Mouse (Mus musculus) lung, postnatal 36 days (tissue): ENCODE measurements around the gene Gm17018.

Experiments used
- DNase-seq: peaks from one replicate; pipeline ENCODE4 v3.0.0; 2022; ENCODE audit warnings: mixed read lengths

Gm17018 gene

DNA sequence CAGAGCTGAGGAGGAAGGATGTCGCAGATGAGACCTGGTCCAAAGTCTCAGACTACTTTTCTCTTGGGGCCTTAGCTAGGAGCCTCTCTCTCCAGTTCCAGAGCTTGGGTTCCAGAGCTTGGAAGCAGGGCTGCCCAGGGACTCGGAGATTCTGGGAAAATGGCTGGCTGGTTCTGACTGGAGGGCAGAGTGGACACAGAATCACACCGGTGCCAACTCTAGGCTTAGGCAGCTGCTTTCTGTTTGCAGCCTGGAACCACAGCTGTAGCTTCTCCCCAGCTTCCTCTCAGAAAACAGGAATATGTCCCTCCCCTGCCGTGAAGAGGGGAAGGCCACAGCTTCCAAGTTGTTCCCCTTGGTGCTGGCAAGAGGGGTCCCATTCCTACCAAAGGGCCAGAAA lies 10.5 kb upstream of the Gm17018 start:
- no peak for DNase-seq

DNA sequence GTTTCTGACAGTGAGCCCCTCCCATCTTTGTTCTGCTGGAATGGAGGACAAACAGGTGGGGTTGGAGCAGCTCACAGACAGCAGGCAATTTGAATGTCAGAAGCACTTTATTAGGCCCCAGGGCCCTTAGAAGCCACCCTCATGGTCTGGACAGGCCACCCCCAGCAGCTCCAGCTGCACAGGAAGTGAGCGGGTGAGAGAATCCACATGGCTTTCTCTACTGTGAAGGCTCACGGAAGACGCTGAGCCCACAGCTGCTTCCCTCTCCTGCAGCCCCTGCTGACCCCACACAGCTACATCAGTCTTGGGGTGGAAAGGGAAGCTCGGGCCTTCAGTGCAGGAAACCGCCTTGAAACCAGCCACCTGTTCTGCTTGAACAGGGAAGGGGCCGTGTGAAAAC lies 8.2 kb upstream of the Gm17018 start:
- no peak for DNase-seq

DNA sequence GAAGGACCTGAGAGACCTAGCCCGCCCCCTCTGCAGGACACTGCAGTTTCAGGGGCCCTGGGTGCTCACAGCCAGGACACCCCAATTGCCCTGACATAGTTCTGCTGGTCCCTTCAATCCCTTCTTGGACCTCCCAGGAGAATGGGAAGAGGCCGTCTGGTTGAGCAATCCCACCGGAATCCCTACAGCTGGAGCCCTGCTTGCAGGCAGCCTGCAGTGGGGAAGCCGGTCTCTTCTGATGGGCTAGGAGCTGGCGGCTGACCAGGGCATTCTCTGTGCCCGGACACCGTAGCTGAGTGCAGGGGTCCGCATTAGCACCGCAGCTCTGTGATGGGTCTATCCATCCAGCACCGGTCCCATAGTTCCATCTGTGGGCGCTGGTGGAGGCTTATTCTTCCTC lies 6.3 kb upstream of the Gm17018 start:
- DNase-seq = no peak

DNA sequence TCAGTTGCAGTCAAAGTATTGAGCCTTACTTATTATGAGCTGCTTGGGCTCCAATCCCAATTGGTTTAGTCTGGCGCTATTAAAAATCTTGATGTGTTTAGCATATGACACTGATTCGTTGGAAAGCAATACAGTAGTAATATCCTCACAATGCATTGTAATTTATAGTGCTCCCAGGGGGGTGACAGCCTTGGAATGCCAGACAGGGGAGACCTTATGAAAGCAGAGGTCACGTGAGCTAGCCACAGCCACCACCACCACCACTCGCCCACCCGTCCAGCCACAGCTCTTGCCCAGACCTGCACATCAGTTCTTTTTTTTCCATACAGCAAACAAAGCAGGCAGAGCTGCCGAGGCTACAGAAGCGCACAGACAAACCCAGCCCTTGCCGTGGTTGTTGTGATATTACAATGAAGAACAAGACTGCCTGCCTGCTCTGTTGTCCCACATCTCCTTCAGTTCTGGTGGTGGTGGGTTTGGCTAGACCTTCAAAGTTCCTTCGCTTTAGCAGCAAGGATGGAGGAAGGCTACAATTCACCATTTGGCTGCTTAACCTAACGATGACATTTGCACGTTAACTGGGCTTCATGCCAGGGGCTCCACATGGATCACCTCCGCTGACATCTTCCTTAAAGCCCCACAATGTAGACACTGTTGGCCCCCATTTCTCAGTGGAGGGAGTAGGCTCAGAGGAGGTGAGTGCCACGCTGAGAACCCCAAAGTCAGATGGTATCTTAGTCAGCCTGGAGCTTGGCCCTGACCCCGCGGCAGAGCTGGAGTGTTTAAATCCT lies 5.7 kb downstream of the Gm17018 start:
- DNase-seq = no peak

DNA sequence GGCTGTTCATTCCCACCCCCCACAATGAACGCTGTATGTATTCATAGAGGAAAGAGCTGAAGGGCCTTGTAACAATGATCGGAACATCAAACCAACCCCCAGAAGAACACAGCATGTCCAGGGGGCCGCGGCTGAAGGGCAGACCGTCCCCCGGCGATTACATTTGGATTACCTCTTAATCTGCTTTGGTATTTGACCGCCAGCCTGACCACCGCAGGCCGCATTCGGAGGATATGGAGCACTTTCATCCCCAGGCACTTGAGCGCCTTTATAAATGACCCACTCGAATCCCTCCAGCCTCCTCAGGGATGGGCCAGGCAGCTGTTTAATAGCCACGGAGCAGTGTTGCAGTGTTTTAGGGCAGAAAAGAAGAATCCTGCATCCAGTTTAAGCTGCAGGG lies 7.0 kb downstream of the Gm17018 start:
- DNase-seq = no peak

DNA sequence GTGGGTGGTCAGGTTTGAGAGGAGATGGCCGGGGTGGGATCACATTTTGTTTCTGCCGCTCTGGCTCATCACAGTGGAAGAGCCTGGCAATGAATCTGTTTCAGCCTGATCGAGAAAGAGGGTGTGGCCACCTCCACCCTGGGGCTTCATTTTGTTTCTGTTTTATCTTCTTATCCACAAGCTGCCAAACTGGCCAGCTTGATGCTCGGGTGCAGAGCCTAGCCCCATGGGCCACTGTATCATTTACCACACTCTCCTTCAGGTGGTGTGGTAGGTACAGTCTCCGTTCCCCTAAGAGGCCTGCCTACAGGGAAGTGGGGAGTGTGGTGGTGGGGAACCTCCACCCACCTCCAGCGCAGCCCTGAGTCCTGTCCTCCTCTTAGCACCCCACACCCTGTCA lies 12.6 kb downstream of the Gm17018 start:
- DNase-seq = no peak

DNA sequence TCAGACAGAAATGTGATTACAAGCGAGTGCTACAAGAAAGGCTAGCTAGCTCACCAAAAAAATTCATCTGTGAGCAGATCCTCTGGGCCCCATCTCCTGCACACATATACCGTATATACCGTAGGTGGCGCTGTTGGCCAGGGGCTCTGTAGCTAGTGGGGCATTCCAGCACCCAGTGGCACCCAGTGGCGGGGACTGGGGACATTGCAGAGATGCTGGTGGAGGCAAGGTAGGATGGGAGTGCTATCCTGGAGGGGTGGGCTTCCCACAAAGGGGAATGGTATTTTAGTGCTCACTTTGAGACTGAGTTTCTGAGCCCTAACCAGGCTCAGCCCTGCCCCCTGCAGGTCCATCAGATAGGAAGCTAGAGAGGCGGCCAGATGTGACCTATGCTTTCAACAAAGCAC lies 13.4 kb downstream of the Gm17018 start:
- peak; percentile 87 for DNase-seq

DNA sequence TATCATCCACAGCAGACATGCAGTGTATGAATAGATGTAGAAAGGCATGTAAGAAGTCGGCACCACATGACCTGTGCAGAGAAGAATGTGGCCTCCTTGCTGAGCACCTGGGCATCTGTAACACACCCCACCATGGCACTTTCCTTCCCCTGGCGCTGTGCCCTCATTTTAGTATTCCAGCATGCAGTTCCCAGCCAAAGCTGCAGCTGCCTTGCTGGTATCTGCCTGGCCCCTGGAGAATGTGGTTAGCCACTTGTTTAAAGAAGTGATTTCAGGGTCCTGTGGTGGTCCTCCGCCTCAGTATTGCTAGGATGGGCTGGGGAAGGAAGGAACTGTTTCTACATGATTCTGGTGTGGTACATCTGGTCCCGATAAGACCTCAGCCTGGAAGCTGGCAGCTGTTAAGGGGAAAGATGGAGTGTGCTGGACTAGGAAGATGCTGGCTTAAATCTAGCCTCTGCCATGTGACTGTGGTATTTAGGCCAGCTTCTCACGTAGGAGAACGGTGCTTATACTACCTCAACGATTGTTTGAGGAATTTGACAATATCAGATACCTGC lies 14.0 kb downstream of the Gm17018 start:
- DNase-seq = peak; percentile 34

DNA sequence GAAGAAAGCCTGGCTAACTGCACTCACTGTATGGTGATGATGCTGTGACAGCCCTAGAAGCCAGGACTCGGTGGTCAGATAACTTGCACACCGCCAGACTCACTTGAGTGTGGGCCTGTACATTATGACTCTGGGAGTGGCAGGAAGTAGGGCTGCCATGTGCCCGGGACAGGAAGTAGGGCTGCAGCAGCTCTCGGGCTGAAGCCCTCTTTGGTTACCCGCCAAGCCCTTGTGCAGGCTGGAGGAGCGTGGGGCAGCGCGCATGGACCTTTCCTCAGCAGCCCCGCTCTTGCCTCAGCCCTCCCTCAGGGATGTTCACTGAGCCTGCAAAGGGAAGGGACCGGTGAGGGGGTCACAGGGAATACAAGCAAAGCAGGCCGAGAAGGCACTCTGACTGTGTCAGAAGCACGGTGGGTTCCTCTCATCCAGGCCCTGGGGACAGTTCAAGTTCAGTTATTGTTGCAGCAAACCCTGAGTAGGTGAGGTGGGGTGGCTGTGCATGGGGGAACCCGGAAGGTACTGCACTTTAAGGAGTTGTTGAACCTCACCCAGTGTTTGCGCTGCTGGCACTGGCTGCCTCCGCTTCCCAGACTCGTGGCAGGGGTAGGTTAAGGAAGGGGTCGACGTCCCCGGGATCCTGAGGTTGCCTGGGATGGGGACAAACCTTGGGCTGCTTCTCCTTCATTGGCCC lies 14.7 kb downstream of the Gm17018 start:
- DNase-seq = peak; percentile 62

DNA sequence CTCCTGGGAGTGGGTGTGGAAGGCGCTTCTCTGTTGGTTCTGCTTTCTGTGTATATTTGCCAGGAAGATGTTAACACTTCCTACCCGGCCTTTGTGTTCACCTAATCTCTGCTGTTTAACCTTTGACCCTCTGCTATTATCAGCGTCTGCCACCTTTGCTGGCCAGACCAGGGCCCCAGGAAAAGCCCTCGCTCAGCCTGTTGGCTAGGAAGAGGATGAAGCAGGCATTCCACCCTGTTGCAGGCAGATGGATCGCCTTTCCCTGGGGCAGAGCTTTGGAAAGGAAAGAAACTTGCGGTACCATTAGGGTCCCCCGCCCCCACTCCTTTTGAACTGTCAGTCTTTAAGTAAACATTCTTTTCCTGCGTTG lies 15.2 kb downstream of the Gm17018 start:
- DNase-seq = no peak

DNA sequence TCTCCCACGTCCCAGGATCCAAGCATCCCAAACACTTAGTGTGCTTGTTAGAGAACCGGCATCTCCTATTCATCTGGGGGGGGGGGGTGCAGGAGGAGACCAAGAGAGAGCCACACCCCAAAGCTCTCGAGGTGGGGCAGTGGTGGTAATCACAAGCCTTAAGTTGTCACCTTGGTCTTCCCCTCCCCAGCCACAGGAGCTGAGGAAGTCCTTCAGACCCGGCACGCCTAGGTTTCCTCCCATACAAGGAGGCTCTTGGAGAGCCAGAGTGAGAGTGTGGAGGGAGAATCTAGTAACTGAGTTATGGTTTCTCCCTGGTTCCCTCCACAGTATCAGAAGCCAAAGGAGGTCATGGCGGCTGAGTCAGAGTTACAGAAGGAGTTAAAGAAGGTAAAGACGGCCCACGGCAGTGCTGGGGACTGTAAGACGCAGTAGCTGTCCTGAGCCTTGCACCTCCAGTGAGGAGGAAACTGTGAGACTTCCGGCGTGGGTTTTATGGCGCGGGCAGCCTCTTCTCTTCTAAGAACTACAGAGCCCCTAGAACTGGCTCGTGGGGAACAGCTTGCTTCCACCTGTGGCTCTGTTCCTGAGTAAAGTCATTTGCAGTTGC lies 16.8 kb downstream of the Gm17018 start:
- no peak for DNase-seq

DNA sequence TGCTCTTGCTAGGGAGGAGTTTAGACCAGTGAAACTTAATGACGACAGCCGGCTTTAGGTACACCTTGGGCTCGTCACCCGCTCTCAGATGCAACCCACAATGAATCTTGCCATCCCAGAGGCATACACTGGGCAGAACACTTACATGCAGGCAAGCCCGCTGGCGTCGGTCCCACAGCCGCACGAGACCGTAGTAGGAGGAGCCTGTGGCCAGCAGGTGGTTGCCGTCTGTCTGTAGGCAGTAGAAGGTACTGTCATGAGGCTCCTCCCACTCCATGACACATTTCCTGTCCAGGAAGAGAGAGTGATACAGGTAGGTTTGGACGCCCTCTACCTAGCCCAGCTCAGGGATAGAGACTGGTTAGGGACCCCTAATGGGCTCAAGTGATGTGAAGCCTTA lies 18.6 kb downstream of the Gm17018 start:
- DNase-seq = no peak

DNA sequence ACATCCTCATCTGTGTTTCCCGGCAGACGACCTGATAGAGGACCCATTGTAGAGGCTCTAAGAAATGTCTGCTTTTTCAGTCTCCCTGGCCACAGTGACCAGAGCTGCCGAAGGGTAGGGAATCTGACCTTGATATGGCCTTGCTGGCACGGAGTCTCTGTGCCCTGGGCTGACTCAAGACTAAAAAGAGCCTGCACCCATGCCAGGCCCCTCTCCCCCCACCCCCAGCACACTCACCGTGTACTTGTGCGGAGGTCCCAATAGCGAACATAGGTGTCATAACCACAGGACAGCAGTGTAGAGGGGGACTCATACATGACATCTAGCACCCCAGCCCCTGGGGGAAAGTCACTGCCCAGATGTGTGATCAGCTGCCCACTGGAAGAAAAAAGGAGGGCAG lies 19.0 kb downstream of the Gm17018 start:
- no peak for DNase-seq

DNA sequence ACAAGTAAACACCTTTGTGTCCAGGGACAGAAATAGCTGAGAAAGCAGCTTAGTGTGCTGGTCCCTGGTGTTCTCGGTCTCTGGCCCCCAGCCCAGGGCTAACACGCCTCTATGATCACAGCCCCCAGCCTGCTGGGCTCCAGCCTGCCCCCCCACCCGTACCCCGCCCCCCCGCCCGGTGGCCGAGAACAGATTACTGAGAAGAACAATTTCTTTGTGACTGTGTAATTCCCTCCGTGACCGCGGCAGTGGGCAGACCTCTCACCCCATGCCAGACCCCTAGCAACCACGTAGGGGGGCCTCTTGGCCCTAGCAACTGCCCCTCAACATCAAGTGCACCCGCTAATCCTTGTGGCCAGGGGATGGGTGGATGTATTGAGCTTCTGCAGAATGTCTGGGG lies 19.8 kb downstream of the Gm17018 start:
- no peak for DNase-seq

DNA sequence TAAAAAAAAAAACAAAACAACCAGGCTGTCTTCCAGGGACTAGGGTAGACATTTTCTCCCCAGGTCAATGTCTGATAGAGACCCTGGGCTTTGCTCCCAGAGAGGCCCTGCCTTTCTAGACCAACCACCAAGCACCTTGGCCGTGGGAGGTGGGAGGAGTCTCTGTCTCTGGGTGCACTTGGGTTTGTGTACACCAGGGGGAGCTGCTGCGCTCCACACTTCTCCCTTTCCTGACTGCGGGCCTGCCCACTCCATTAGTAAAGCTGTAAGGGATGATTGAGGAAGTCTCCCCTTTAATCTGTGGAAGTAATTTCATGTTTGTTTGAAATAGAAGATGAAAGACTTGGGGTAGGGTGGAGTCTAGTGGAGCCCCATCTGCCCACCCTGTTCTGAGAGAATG lies 20.8 kb downstream of the Gm17018 start:
- peak; percentile 68 for DNase-seq

DNA sequence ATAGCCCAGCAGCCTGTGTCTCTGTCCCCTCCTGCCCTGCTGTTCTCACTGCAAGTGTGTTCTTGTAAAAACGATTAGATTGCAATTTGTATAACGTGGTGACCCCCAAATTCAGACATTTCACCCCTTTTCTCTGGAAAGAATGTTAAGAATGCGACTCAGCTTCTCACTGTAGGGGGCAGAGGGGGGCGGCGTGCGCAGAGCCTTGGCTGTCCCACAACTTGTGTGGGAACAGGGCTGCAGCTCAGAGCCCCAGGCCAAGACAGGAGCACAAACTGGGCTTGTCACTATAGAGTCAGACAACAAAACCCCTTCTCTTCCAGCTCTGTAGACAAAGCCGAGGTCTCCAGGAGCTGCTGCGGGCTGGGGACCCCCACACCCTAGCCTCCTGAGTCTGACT lies 21.7 kb downstream of the Gm17018 start:
- no peak for DNase-seq

DNA sequence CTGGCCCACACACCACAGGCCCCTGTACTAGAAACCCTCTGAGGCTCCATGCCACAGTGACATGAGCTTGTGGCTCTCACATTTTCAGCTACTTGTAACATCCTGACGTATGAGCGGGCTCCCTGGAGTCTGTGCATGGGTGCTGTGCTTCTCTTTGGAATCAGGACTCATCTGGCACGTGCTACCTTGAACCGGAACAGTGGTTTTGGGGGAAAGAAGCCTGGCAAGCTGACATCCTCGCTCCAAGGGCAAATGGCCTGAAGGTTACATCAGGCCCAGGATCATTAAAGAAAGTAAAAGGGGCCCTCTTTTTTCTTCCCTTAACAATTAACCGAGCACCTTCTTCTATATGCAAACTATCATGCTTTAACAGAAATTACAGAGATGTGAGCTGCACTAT lies 22.7 kb downstream of the Gm17018 start:
- no peak for DNase-seq

DNA sequence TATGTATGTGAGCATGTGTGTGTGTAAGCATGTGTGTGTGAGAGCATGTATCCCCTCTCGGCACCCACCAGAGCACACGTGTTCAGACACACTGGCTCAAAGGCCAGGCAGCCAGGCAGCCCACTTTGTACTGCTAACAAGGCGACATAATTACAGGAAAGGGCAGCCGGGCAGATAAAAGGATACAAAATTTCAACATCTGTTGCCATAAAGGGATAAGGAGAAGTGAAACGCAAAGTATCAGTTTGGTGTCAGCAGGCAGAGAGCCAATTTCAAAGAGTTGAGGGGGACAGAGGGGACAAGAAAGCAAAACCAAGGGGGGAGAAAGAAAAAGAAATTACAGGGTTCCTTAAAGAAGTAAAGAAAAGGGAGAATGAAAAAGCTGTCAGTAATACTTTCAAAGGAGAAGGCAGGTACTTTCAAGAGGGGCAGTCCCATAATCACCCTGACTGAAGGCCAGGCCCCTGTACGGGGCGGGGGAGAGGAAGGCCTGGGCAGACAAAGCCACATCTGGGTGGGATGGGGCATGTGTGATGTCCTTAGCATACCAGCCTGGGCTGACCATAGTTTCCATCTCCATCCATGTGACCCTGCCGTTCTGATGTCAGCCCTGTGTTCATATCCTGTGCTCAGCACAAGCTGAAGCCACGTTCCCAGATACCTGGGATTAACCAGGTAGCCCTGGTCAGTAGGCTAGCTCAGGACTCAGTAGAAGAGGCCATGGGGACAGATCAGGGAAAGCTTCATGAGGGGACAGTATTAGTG lies 24.6 kb downstream of the Gm17018 start:
- DNase-seq = no peak

DNA sequence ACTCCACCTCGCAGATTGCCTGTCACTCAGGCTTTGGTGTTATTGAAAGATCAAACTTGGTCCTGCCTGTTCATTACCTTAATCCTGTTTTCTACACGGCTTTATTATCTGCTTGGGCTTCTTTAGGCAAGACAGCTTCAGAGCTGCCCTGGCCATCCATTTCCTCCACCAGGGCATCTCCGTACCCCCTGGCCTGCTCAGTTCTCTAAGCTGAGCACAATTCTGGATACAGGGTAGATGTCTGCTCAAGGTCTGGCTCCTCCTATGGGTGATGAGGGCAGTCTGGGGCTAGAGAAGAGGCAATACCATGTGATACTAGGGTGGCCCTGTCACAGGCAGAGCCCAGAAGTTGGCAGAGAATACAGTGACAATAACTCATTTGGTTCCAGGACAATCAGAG lies 26.4 kb downstream of the Gm17018 start:
- no peak for DNase-seq

DNA sequence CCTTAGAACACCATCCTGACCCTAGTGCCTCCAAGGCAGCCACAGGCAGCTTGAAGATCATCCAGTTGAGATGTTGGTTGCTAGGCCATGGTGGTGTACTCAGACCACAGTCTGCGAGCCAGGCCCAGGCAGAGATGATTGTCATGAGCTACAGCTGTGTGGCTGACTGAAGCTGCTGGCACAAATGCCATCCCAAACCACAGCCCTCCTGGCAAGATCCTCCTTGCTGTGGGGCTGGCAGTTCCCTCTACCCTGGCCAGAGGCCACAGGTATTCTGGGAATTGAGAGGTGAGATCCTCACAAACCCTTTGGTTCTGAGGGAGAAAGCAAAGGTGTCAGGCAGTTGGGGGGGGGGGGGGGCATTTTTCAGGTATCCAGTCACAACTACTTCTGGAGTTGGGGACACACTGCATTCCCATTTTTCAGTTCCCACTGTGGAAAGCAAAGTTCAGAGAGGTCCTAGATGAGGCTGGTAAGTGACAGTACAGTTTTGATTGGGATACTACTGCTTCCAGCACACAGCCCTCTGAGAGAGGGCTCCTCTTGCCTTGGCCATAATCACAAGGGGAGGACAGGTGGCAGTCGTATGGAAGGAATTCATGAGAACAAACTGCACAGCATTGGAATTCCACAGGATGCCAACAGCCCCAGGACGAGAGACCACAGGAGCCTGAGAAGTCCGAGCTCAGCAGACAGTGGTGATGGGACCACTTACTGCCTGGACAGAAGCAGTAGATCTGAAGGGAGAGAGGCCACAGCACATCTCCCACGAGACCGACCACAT lies 27.3 kb downstream of the Gm17018 start:
- no peak for DNase-seq

DNA sequence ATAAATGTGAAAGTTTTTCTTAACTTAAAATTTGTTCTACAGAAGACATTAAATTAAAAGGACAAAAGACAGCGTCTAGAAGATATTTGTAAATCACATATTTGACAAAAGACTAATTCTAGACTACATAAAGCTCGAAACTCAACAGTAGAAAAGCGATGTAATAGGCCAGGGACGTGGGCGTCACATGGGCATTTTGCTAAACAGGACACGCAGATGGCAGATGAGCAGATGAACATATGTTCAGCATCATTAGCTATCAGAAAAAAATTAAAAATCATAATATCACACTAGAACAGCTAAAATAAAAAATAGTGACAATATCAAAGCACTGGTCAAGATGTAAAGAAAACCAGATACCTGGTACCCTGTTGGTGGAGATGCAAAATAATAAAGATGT lies 29.3 kb downstream of the Gm17018 start:
- DNase-seq = no peak

DNA sequence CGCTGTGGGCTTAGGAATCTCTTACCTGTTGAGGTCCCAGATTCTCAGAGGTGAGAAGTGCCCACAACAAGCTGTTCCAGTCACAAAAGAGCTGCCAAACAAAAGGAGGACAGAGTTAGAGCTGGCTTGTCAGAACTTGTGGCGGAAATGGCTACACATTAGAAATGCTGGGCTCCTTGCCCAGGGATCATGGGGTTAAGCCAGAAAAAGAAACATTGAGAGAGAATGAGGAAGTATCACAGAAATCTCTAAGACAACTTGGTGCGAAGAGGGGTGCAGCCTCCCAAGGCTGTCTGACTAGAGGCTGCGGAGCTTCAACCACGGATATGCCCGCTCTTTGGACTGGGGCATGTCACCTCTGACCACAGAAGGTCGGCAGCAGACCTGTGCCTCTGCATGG lies 31.3 kb downstream of the Gm17018 start:
- peak; percentile 81 for DNase-seq
